Mouse (Mus musculus): ENCODE measurements at regions not wholly inside any gene's neighbourhood (a gene's known extent, or its start where the extent isn't known, plus 50 kb on each side); places are given as distances from the start of the nearest gene placed in this dataset.
A peak's percentile ranks its signal among the peaks of the same experiment; 100 is the strongest.

- TF ChIP-seq CTCF (IDR thresholded peaks at IDR 0.05; ENCODE audit: low read depth, low read length) (no peak), EP300 (IDR thresholded peaks at IDR 0.05; ENCODE audit: insufficient read depth, low read depth, low read length) (no peak), POLR2A (IDR thresholded peaks at IDR 0.05; ENCODE audit: insufficient read depth, low read length) (peak; percentile 36)
Observed at GRCm38 (mm10) chr17:15229159-15229558, 147.5 kb downstream of the Dll1 start.
